Mouse (Mus musculus) ES-E14 (cell line): Measurements from ENCODE around the gene Gtpbp8. TPM values are rescaled to one million over a fixed set of nuclear protein-coding genes. Genes with fewer than 3 reads are reported as not detected.

Source experiments
- DNase-seq: peaks from one replicate; pipeline ENCODE4 v3.0.0-alpha.2; 2013; ENCODE audit warnings: low read depth, low spot score
- H3K27ac ChIP-seq: 2 replicates; pipeline ENCODE4 v1.5.1; 2012; ENCODE audit warnings: low read depth, mild to moderate bottlenecking, low read length, moderate library complexity, mixed read lengths; ENCODE audit not compliant: poor library complexity, insufficient read depth, severe bottlenecking
- H3K36me3 ChIP-seq: 2 replicates; pipeline ENCODE4 v1.6.1; 2012; ENCODE audit warnings: mild to moderate bottlenecking, low read length, moderate library complexity, mixed read lengths; ENCODE audit not compliant: control insufficient read depth, poor library complexity, insufficient read depth, severe bottlenecking
- H3K4me1 ChIP-seq, 2 experiments: fragments of 150-350 bp in 1 of 2; sonication (generic) in 1 of 2; 2 replicates each; pipeline ENCODE4 v1.6.1; 2012; ENCODE audit warnings: low read length in 2 of 2, mild to moderate bottlenecking in 1 of 2, mixed read lengths in 1 of 2; ENCODE audit not compliant: control insufficient read depth in 2 of 2, insufficient read depth in 2 of 2, poor library complexity in 1 of 2
- H3K4me3 ChIP-seq, 2 experiments: fragments of 150-350 bp in 1 of 2; sonication (generic) in 1 of 2; 2 replicates each; pipeline ENCODE4 v1.5.1; 2012; ENCODE audit warnings: low read length in 2 of 2, low read depth in 1 of 2, mild to moderate bottlenecking in 1 of 2, mixed read lengths in 1 of 2; ENCODE audit not compliant: insufficient read depth in 1 of 2, poor library complexity in 1 of 2, severe bottlenecking in 1 of 2
- H3K9ac ChIP-seq: 2 replicates; pipeline ENCODE4 v1.6.1; 2012; ENCODE audit warnings: low read depth, mild to moderate bottlenecking, low read length, mixed read lengths; ENCODE audit not compliant: poor library complexity, insufficient read depth, severe bottlenecking
- H3K9me3 ChIP-seq: fragments of 150-350 bp; sonication (generic); 2 replicates; pipeline ENCODE4 v1.6.1; 2012; ENCODE audit warnings: low read depth, mild to moderate bottlenecking, low read length; ENCODE audit not compliant: control insufficient read depth, insufficient read depth
- CHD2 ChIP-seq: IDR thresholded peaks from 2 replicates; pipeline ENCODE4 v1.6.1; 2014; ENCODE audit warnings: mild to moderate bottlenecking, low read depth, low read length, inconsistent platforms
- HCFC1 ChIP-seq: IDR thresholded peaks from 2 replicates; pipeline ENCODE4 v1.6.1; 2012; ENCODE audit warnings: low read length, inconsistent platforms, borderline replicate concordance; ENCODE audit not compliant: insufficient read depth
- MAFK ChIP-seq: IDR thresholded peaks from 2 replicates; pipeline ENCODE4 v1.6.1; 2014; ENCODE audit warnings: mild to moderate bottlenecking, low read depth, low read length, inconsistent platforms; ENCODE audit not compliant: insufficient read depth
- ZC3H11A ChIP-seq: IDR thresholded peaks from 2 replicates; pipeline ENCODE4 v1.6.1; 2012; ENCODE audit warnings: low read depth, mild to moderate bottlenecking, inconsistent platforms, low read length, borderline replicate concordance
- ZNF384 ChIP-seq: IDR thresholded peaks from 2 replicates; pipeline ENCODE4 v1.6.1; 2012; ENCODE audit warnings: low read depth, low read length, inconsistent platforms
- in situ Hi-C, 2 experiments: fragments of 600-800 bp; cut with MboI; formaldehyde crosslinking; loops; one replicate each; pipeline ENCODE4 v1.15.1; 2025; ENCODE audit warnings: low sequenced_read_pairs in 2 of 2, inconsistent platforms in 1 of 2; ENCODE audit not compliant: unreplicated experiment in 2 of 2
- total RNA-seq: library from RNA; depleted of rRNA; stranded (reverse); fragments of 300-350 nt; gene quantifications from 2 replicates; pipeline ENCODE4 v1.2.3, GENCODE M21; 2012

Gtpbp8 gene
- total RNA-seq, 1 experiment = 8.7 TPM

GRCm38 (mm10) chr16:44761811-44762210 lies 15.6 kb upstream of the Gtpbp8 start:
- DNase-seq = no peak
- Histone ChIP-seq H3K27ac (no peak overlapping the region), H3K36me3 (no peaks in the 10 kb centered on the region), H3K4me3 (no peak overlapping the region), H3K9me3 (no peaks in the 10 kb centered on the region), H3K9ac (no peak overlapping the region), H3K4me1 (peaks cover 3 to 6% of the 10 kb centered on the region in 2 experiments; a peak in 1 of 4 replicates)
- in situ Hi-C loops = no loop called here
- no peak for TF ChIP-seq ZC3H11A
- TF ChIP-seq ZNF384 = no peak
- TF ChIP-seq CHD2 = no peak
- no peak for TF ChIP-seq MAFK
- TF ChIP-seq HCFC1 = no peak

- in situ Hi-C loops = no loop called here
- no peak overlapping the region for H3K4me3 ChIP-seq
- H3K9me3 ChIP-seq = no peaks in the 10 kb centered on the region
- no peak for TF ChIP-seq ZNF384
- TF ChIP-seq HCFC1 = no peak
- TF ChIP-seq ZC3H11A = no peak
- no peak for TF ChIP-seq CHD2
- TF ChIP-seq MAFK = no peak
- H3K4me1 ChIP-seq = no peaks in the 10 kb centered on the region
- H3K27ac ChIP-seq = no peak overlapping the region
- H3K36me3 ChIP-seq = no peaks in the 10 kb centered on the region
- no peak overlapping the region for H3K9ac ChIP-seq
- DNase-seq = no peak
Measured at GRCm38 (mm10) chr16:44757700-44758099, 11.5 kb upstream of the Gtpbp8 start.

- no peak for DNase-seq
- Histone ChIP-seq H3K9me3 (no peaks in the 10 kb centered on the region), H3K4me1 (no peaks in the 10 kb centered on the region), H3K4me3 (no peak overlapping the region), H3K27ac (no peak overlapping the region), H3K36me3 (no peaks in the 10 kb centered on the region), H3K9ac (no peak overlapping the region)
- in situ Hi-C loops = no loop called here
- TF ChIP-seq ZC3H11A (no peak), CHD2 (no peak), MAFK (no peak), ZNF384 (no peak)
Measured at GRCm38 (mm10) chr16:44748007-44748406, 1.8 kb upstream of the Gtpbp8 start.

- in situ Hi-C loops = no loop called here
- H3K36me3 ChIP-seq = no peaks in the 10 kb centered on the region; the same call in 1 of the 2 replicates
- DNase-seq = no peak
- H3K9ac ChIP-seq = peak overlapping the region; percentile 87
- no peak overlapping the region for H3K27ac ChIP-seq
- TF ChIP-seq HCFC1 = no peak
- TF ChIP-seq ZC3H11A = no peak
- TF ChIP-seq CHD2 = no peak
- no peaks in the 10 kb centered on the region for H3K4me1 ChIP-seq
- H3K9me3 ChIP-seq = no peaks in the 10 kb centered on the region
- H3K4me3 ChIP-seq = peak overlapping the region; percentile 87 to 94
Measured at GRCm38 (mm10) chr16:44745471-44745865, 695 bp downstream of the Gtpbp8 start.

GRCm38 (mm10) chr16:44742753-44743152 lies 3.4 kb downstream of the Gtpbp8 start:
- in situ Hi-C loops = no loop called here
- Histone ChIP-seq H3K9me3 (no peaks in the 10 kb centered on the region), H3K27ac (no peak overlapping the region), H3K9ac (no peak overlapping the region), H3K36me3 (peaks cover 3% of the 10 kb centered on the region), H3K4me1 (no peaks in the 10 kb centered on the region), H3K4me3 (no peak overlapping the region)
- no peak for DNase-seq
- no peak for TF ChIP-seq CHD2
